Mouse (Mus musculus) forebrain, embryonic 11.5 days (tissue): ENCODE results near the gene Aff3. TPM values are rescaled to one million over a fixed set of nuclear protein-coding genes. Genes with fewer than 3 reads are reported as not detected.

Source experiments
- ATAC-seq: fragments of 200-750 bp; cut with Nextera tagmentation; replicated peaks from 2 replicates; pipeline ENCODE4 v1.8.0; 2017; ENCODE audit warnings: moderate TSS enrichment; ENCODE audit not compliant: low FRiP score
- DNase-seq: peaks from one replicate; pipeline ENCODE4 v3.0.0-alpha.2; 2017; ENCODE audit warnings: low spot score
- H3K27ac ChIP-seq: fragments of 300-500 bp; sonication (generic); 2 replicates; pipeline ENCODE4 v1.5.1; 2014; ENCODE audit warnings: low read depth, low read length
- H3K27me3 ChIP-seq: fragments of 300-500 bp; sonication (generic); 2 replicates; pipeline ENCODE4 v1.6.1; 2014; ENCODE audit warnings: mild to moderate bottlenecking, low read length, mixed read lengths; ENCODE audit not compliant: control insufficient read depth, insufficient read depth
- H3K36me3 ChIP-seq: fragments of 300-500 bp; sonication (generic); 2 replicates; pipeline ENCODE4 v1.6.1; 2014; ENCODE audit warnings: mild to moderate bottlenecking, low read length, moderate library complexity, mixed read lengths; ENCODE audit not compliant: control insufficient read depth, insufficient read depth
- H3K4me1 ChIP-seq: fragments of 300-500 bp; sonication (generic); replicated peaks from 2 replicates; pipeline ENCODE4 v1.6.1; 2014; ENCODE audit warnings: low read length, mixed read lengths; ENCODE audit not compliant: control insufficient read depth, insufficient read depth
- H3K4me2 ChIP-seq: fragments of 300-500 bp; sonication (generic); 2 replicates; pipeline ENCODE4 v1.6.1; 2014; ENCODE audit warnings: low read depth, mild to moderate bottlenecking, low read length, moderate library complexity, mixed read lengths; ENCODE audit not compliant: severe bottlenecking
- H3K4me3 ChIP-seq: fragments of 300-500 bp; sonication (generic); 2 replicates; pipeline ENCODE4 v1.5.1; 2014; ENCODE audit warnings: low read depth, low read length
- H3K9ac ChIP-seq: fragments of 300-500 bp; sonication (generic); 2 replicates; pipeline ENCODE4 v1.6.1; 2014; ENCODE audit warnings: low read length
- H3K9me3 ChIP-seq: fragments of 300-500 bp; sonication (generic); 2 replicates; pipeline ENCODE4 v1.6.1; 2016; ENCODE audit warnings: low read length, mixed read lengths; ENCODE audit not compliant: control insufficient read depth
- WGBS: fragments of 180-500 bp; shearing (Covaris S2); extraction: QIAGEN DNeasy Blood & Tissue Kit; methylation state at CpG from one replicate; pipeline ENCODE4 v1.1.7; 2014; 5-methylcytosine and 5-hydroxymethylcytosine counted together
- polyA plus RNA-seq: library from polyadenylated mRNA; unstranded; fragments of >200 nt; fragmentation: Nextera tagmentation; extraction: Ambion mirVana; gene quantifications from 2 replicates; pipeline ENCODE4 v1.2.1, GENCODE M21; 2014

Aff3 gene
- polyA plus RNA-seq, 1 experiment from 2014 or later: 22.8 TPM

DNA sequence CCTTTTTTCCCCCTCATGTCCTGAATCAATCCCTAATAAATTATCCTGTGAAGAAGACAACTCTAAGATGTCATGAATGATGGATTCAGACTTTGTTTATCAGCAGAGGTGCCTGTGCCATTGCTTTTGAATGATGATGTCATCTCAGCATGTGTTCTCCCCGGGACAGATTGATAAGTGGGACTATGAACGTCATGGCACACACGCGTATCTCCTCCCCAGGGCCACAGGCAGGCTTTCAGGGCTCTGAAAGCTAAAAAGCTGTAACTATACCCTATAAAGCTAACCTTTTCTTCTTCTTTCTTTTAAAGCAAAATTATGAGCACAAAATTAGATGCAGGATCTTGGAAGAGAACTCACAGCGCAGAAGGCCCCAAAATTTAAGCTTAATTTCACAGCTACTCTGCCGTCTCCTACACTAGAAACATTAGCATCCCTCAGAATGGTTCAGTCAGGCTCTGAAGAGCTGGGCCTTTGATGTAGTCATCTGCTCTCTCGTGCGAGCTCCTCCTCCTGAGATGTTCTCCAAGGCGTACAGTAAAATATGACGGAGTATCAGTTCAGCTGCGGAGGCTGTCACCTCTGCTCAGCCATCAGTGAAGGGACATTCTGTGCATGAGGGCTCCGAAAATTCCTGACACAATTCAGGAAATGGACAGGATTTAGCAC lies 218.5 kb downstream of the Aff3 start:
- no peak overlapping the region for H3K9ac ChIP-seq
- no peaks in the 10 kb centered on the region for H3K27me3 ChIP-seq
- ATAC-seq (no peak), DNase-seq (no peak)
- H3K4me2 ChIP-seq: no peak overlapping the region
- no peak overlapping the region for H3K4me3 ChIP-seq
- peaks cover 13% of the 10 kb centered on the region; the same call in 1 of the 2 replicates for H3K4me1 ChIP-seq
- H3K27ac ChIP-seq: no peak overlapping the region
- 87% methylated on average over 12 of the region's 12 CpGs for WGBS
- no peaks in the 10 kb centered on the region for H3K9me3 ChIP-seq
- H3K36me3 ChIP-seq: no peaks in the 10 kb centered on the region

DNA sequence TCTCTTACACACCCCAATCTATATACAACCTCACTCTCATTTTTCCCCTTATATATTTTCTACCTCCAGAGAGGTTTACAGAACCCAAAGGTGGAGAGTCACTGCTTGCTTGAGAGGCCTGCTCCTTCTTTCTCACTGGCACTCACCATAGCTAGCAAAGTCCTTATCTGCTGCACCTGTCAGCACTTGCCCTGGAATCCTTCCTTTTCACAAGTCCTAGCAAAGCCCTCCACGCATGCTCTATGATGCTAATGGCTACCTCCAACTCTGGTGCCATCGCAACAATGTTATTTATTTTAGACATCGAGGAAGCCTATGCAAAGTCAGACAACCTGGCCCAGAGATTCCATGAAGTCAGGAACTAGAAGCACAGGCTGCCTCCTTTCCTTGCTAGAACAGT lies 221.9 kb downstream of the Aff3 start:
- Histone ChIP-seq H3K4me1 (peaks cover 26% of the 10 kb centered on the region), H3K4me2 (no peak overlapping the region), H3K4me3 (no peak overlapping the region), H3K9me3 (no peaks in the 10 kb centered on the region), H3K27me3 (no peaks in the 10 kb centered on the region), H3K27ac (no peak overlapping the region), H3K36me3 (no peaks in the 10 kb centered on the region), H3K9ac (no peak overlapping the region)
- 90% methylated on average over 3 of the region's 3 CpGs for WGBS
- DNase-seq (no peak), ATAC-seq (no peak)

DNA sequence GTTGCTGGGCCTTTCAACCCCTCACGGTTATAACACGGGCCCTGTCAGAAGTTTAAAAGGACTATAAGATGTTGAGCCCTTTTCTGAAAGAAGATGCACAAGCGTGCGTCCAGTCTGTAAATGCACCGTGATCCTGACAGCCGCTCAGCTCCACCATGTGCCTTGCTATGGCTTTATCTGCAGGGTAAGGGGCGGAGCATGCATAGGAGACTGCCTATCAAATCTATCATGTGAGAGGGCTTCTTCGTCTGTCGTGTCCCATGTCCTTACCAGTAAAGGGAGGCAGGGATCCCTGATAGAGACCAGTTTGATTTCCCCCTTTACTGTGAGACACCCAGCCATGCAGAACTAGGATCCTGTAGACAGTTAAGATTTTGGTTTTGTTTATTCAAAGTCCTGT lies 222.3 kb downstream of the Aff3 start:
- 79% methylated on average over 9 of the region's 9 CpGs for WGBS
- no peak for ATAC-seq
- H3K4me1 ChIP-seq: peaks cover 26% of the 10 kb centered on the region
- no peak for DNase-seq
- H3K27me3 ChIP-seq: no peaks in the 10 kb centered on the region
- no peak overlapping the region for H3K4me3 ChIP-seq
- H3K9me3 ChIP-seq: no peaks in the 10 kb centered on the region
- H3K9ac ChIP-seq: no peak overlapping the region
- H3K4me2 ChIP-seq: no peak overlapping the region
- no peaks in the 10 kb centered on the region for H3K36me3 ChIP-seq
- H3K27ac ChIP-seq: no peak overlapping the region

DNA sequence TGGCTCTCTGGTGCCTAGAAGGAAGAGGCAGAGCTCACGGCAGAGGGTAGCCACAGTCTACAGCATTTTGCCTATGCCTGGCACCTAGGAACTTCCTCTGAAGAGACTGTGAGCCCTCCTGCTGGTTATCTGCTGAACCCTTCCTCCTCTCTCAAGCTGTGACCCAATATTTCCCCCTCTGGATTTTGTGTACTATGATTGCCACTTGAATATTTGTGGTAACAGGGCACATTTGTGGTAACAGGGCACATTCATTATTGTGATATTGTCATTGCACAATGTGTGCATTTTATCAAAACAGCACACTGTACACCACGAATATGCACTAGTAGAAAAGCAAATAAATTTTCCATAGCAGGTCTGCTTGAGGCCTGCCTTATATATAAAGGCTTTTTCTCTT lies 223.0 kb downstream of the Aff3 start:
- 52% methylated on average over 2 of the region's 2 CpGs for WGBS
- Histone ChIP-seq H3K4me3 (no peak overlapping the region), H3K4me1 (peaks cover 29% of the 10 kb centered on the region), H3K4me2 (no peak overlapping the region), H3K9me3 (no peaks in the 10 kb centered on the region), H3K27ac (no peak overlapping the region), H3K9ac (no peak overlapping the region; the same call in 1 of the 2 replicates), H3K27me3 (no peaks in the 10 kb centered on the region), H3K36me3 (no peaks in the 10 kb centered on the region)
- DNase-seq (no peak), ATAC-seq (no peak)

DNA sequence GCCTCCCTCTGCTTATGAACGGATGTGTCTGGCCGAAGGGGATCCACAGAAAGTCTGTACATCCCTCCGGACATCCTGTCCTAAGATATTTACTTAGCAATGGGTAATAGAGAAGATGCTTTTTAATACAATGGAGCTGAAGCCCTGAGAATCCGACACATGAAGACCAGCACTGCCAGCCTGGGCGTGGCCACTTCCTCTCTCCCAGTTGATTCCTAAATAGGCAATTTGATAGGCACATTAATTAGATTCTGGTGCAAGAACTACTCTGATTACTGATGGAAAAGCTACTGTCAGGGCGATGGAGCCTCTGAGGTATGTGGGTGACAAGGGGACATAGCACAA lies 224.3 kb downstream of the Aff3 start:
- H3K27me3 ChIP-seq: no peaks in the 10 kb centered on the region
- peaks cover 36% of the 10 kb centered on the region for H3K4me1 ChIP-seq
- ATAC-seq (no peak), DNase-seq (no peak)
- H3K4me3 ChIP-seq: no peak overlapping the region
- no peak overlapping the region for H3K27ac ChIP-seq
- 71% methylated on average over 6 of the region's 6 CpGs for WGBS
- no peaks in the 10 kb centered on the region for H3K9me3 ChIP-seq
- H3K9ac ChIP-seq: no peak overlapping the region
- no peak overlapping the region for H3K4me2 ChIP-seq
- no peaks in the 10 kb centered on the region for H3K36me3 ChIP-seq

DNA sequence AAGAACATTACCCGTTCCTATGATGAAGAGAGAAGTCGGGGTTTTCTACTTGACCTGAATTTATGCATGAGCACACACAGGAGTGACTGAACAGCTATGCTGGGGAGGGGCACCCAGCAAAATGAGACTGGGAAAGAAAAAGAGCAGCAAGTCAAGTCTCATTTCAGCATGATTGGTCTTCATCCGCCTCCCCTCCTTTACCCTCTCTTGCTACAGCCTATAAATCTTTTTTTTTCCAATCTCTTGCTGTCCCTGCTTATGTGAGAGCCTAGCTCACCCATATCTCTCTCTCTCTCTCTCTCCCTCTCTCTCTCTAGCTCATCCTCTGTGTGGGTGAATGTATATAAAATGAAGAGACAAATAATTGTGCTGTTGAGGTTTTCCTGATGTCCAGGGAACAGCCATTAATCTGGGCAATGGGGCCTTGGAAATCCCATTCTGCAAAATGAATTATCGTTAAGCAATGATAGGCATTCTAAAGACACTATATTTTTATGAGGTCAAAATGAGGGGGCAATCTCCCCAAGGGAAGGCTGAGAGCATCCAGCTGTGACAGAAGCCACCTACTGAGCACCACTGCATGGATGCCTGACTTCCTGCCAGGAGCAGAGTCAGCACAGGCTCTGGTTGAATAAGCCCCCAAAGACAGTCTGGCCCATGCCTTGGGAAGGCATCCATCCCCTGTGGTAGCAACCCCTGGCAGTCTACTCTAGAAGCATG lies 224.8 kb downstream of the Aff3 start:
- no peak; the same call in 1 of the 2 replicates for ATAC-seq
- DNase-seq: no peak
- H3K36me3 ChIP-seq: no peaks in the 10 kb centered on the region
- no peak overlapping the region for H3K9ac ChIP-seq
- H3K9me3 ChIP-seq: no peaks in the 10 kb centered on the region
- peaks cover 36% of the 10 kb centered on the region for H3K4me1 ChIP-seq
- H3K4me2 ChIP-seq: no peak overlapping the region
- H3K4me3 ChIP-seq: no peak overlapping the region
- 34% methylated on average over 4 of the region's 4 CpGs for WGBS
- no peaks in the 10 kb centered on the region for H3K27me3 ChIP-seq
- peak overlapping the region; percentile 14; the same call in 1 of the 2 replicates for H3K27ac ChIP-seq

DNA sequence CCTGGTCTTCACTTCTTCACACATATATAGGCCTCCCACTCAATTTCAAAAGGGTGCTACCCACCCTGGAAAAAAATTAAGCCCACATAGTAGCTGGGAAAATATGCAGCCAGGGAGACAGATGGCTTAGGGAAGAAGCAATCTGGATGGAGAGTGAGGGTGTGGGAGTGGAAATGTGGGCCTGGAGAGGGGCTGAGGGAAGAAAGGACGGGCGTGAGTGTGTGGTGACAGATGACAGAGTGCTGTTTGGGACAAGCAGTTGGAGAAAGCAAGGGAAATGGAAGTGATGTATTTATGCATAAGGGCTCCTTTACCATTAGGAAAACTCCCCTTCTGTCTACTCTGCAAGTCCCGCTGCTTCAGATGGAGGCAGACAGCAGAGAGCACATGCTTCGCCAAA lies 226.3 kb downstream of the Aff3 start:
- no peak for DNase-seq
- Histone ChIP-seq H3K9ac (no peak overlapping the region), H3K4me1 (peaks cover 34% of the 10 kb centered on the region), H3K36me3 (no peaks in the 10 kb centered on the region), H3K4me3 (no peak overlapping the region), H3K4me2 (no peak overlapping the region), H3K27me3 (no peaks in the 10 kb centered on the region), H3K27ac (peak overlapping the region; percentile 68), H3K9me3 (no peaks in the 10 kb centered on the region)
- peak; percentile 51; the same call in 1 of the 2 replicates for ATAC-seq
- 34% methylated on average over 4 of the region's 4 CpGs for WGBS

DNA sequence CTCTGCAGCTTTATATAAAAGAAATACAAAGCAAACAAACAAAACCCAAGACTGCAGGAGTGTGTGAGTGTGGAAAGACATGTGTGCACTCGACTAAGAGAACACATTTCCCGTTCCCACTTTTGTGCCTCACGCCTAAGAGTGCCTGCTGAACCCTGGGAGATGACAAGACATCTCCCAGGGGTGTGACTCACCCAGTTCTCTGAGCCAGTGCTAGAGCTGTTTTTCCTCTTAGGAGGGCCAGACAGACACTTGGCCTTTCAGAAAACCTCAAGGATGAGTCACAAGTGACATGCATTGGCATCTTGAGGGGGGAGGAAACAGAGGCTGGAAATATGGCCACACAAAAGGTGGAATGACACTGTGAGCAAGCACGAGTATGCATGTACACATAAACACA lies 227.1 kb downstream of the Aff3 start:
- no peaks in the 10 kb centered on the region for H3K27me3 ChIP-seq
- 74% methylated on average over 4 of the region's 4 CpGs for WGBS
- no peak for DNase-seq
- H3K9ac ChIP-seq: no peak overlapping the region
- no peaks in the 10 kb centered on the region for H3K9me3 ChIP-seq
- peaks cover 34% of the 10 kb centered on the region for H3K4me1 ChIP-seq
- no peak overlapping the region for H3K27ac ChIP-seq
- H3K36me3 ChIP-seq: no peaks in the 10 kb centered on the region
- no peak for ATAC-seq
- H3K4me3 ChIP-seq: no peak overlapping the region
- no peak overlapping the region for H3K4me2 ChIP-seq
